Mouse (Mus musculus): ENCODE results near the gene Gm6614.
"Not testable (repeated sequence)": the region's sequence is repeated elsewhere in the genome, so short reads cannot be mapped to it uniquely, and the experiment has no call there.

Gene Gm6614

DNA sequence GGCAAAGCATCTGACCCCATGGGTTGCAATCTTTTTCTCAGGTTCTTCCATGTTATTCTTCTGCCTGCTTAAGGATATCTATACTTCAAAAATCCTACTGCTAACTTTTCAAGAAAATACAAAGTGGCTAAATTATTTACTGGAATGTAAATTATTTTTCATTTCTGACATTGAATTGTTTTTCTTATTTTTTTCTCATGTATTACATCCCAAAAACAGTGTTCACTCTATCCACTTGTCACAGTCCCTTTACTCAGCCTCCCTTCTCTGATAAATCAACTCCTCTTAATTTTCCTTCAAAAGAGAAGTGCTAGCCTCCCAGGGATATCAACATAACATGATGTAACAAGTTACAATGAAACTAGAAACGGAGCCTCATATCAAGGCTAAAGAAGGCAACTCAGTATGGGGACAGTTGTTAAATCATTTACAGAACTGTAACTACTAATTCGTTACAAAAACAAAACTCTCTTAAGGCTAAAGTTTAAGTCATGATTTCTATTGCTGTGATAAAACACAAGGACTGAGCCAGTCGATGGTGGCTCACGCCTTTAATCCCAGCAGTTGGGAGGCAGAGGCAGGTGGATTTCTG lies at the start of gene Gm6614:
TSS of gene Gm6614 (minus strand) at position 51 of the 592 bp plus-strand sequence.
- DNase-seq (ENCODE audit: extremely low spot score, low read depth, low spot score) = no peak

DNA sequence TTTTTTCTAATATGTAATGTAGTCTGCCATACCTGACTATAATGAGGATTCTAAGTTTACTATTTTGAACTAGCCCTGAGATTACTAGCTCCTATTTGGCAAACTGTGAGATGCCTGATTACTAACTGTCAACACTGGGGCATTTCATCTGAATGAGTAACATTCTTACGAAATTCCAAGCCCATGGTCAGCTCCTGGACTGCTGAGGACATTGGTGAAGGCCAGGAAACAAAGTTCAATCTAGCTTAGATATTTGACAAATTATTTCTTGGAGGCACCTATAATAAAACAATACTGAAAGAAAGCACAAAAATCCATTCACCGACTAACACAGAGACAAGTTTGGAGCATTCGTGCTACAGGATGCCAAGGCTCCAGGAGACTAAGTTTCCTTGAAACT lies 47.1 kb upstream of the Gm6614 start:
- not testable (repeated sequence) for DNase-seq (ENCODE audit: extremely low spot score, low read depth, low spot score)

DNA sequence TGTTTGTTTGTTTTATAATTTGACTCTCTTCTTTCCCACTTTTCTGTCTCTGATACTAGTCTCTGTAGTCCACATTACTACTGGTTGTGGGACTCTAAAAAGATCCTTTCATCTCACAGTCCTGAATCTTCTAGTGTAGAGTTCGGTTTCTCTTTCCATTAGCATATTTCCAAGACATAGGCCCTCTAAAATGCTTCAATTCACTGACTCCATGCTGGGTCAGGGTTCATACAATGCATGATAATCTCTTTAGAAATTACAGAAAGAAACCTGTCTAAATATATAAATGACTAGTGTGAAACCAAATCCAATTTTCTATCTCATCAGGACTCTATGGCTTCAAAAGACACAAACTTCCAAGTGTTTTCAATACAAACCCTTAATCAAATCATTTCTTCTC lies 36.5 kb upstream of the Gm6614 start:
- DNase-seq (ENCODE audit: extremely low spot score, low read depth, low spot score) = no peak

DNA sequence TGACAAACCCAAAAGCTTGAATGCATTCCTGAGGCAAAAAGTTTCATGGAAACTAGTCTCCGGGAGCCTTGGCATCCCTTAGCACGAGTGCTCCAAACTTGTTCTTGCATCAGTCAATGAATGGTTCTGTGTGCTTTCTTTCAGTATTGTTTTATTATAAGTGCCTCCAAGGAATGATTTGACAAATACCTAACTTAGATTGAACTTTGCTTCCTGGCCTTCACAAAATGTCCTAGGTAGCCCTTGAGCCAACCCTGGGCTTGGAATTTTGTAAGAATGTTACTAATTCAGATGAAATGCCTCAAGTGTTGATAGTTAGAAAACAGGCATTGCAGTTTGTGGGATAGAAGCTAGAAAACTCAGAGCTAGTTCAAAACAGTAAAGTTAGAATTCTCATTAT lies 34.5 kb upstream of the Gm6614 start:
- DNase-seq (ENCODE audit: extremely low spot score, low read depth, low spot score) = no peak

DNA sequence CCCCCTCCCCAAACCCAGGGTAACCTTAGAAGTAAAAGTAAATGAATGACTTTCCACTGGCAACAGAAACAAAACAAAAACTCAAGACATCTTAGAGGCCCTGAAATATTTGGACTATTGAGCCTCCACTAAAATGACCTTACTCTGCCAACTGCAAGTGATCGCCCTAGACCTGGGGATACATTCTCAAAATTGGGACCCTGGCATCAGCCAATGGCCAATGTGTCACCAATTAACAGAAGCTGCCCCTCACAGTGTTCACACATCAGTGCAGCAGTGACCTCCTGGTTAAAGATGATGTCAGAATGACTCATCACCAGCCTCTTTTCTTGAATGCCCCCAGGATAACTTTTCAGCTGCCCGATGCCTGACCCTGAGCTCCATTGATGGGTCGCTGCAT lies 30.7 kb upstream of the Gm6614 start:
- DNase-seq (ENCODE audit: extremely low spot score, low read depth, low spot score) = no peak

DNA sequence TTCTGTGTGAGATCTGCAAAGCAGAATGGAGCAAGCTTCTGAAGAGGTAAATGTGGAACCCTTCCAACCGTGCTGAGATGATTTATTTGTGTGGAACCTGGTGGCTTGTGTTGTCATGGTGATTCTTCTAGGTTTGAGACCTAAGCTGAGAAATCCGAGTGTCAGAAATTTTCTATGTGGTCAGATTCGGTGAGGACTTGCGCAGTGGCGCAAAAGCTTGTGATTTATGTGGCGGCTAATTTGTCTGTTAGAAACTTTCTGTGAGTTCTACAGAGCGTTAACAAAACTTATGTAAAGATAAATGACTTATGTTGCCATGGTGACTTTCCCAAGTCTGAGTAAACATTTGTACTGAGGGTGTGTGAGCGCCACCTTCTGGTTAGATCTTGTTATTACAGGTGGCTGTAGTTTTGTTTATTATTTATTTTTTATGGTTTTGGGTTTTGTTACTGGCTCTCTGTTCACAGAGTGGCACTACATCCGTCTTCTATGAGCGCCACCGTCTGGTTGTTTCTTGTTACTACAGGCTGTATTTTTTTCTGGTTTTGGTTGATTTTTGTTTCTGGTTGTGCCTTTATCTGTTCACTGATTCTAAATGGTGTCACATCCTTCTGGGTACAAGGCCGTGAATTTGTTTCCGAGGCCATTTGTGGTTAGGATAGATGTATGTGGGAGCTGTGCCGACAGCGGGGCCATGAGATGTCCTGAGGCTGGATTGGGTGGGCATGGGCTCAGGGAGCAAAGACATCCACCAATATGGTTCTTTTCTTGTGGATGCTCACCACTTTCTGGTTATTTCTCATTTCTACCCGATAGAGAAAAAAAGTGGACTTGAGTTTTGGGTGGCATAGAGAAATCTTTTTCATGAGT lies 29.3 kb upstream of the Gm6614 start:
- peak; percentile 73 for DNase-seq (ENCODE audit: extremely low spot score, low read depth, low spot score)

DNA sequence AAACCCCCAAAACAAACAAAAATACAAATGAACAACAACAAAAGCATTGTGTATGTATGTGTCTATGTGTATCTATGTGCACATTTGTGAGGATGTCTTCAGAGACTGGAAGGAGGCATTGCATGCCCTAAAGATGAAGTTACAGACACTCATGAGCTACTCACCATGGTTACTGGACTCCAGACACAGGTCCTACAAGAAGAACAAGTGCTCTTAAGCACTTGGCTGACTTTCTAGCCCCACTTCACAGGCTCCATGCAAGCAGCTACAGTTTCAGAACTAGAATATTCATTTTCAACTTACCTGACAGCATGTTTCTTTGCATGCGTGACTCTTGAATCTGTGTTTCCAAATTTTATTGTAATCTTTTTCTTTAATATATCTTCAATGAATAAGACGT lies 24.6 kb upstream of the Gm6614 start:
- DNase-seq (ENCODE audit: extremely low spot score, low read depth, low spot score) = no peak

DNA sequence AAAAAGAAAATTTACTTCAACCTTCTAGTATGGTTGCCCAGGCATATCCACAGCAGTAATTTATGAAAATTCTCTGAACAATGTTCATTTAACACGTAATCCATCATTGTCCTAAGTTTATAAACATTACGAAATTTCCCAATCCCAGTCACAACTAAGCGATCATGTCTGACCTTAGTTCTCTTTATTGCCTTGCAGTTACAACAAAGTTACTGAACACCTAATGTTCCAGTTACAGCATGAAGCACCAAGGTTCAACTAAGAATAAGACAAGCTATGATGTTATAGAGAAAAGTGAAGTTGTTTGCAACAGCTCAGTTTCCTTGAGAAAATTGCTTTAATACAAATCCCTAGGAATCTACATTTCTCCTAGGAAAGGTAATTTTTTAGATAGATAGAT lies 10.5 kb upstream of the Gm6614 start:
- no peak for DNase-seq (ENCODE audit: extremely low spot score, low read depth, low spot score)

DNA sequence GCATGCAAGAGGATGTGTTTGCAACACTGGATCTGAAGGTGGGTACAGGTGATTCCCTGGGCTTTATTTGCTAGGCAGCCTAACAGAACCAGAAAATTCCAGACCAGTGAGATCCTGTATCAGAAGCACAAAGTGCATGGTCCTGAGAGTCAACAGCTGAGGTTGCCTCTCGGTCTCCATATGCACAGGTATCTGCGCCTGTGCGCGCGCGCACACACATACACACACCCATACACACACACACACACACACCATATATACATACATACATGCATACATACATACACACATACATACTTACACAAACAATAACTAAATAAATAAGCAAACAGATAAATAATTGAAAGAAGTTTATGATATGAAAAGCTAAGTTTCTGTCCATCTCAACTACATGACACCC lies 24.4 kb downstream of the Gm6614 start:
- no peak for DNase-seq (ENCODE audit: extremely low spot score, low read depth, low spot score)

DNA sequence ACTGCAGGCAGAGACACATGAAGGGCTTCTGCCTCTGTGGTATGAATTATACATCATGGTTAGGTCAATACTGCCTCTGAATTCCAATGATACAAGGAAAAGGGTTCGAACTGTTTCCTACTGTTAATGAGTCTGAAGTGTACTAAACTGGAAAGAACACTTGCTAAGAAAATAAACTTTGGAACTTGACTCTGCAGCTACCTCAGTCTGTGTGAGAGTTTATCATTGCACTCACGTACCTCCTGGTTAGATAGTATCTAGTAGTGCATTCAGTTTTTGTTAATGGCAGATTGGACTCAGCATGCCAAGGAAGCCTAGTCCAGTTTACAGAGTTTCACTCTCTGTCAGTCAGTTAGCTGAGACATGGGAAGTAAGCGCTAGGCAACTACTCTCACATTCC lies 26.6 kb downstream of the Gm6614 start:
- no peak for DNase-seq (ENCODE audit: extremely low spot score, low read depth, low spot score)

DNA sequence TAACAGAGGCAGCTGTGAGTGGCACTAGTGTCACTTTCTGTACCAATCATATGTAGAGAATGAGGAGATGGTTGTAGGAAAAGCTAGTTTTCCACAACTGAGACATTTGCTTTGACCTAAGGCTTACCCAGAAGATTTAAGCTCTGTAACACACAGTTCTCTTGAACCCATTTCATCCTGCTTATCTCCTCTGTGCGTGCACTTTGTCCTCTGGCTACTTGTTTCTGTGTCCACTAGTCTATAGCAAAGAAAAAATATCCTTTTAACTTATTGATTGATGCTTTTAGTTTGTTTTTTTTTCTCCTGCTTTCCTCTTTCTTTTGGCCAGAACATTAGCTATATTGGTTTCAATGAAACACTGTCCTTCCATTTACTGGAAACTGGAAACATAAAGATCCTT lies 48.8 kb downstream of the Gm6614 start:
- no peak for DNase-seq (ENCODE audit: extremely low spot score, low read depth, low spot score)

DNA sequence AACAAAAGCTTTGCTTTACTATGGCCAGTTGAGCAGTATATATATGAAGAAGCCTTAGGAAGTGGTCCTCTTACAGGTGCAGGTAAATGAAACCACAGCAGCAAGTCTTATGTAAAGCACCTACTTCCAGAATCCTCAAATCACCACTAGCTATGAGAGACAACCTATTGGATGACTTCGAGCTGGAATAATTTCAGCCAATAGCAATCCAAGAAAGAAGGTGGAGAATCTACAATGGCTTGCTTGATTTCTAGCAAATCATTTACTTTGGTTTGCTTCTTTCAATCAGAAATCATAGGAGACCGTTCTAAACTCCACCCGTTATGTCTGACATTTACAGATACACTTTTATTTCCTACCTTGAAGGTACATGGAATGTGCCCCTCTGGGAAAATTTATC lies 49.4 kb downstream of the Gm6614 start:
- no peak for DNase-seq (ENCODE audit: extremely low spot score, low read depth, low spot score)

DNA sequence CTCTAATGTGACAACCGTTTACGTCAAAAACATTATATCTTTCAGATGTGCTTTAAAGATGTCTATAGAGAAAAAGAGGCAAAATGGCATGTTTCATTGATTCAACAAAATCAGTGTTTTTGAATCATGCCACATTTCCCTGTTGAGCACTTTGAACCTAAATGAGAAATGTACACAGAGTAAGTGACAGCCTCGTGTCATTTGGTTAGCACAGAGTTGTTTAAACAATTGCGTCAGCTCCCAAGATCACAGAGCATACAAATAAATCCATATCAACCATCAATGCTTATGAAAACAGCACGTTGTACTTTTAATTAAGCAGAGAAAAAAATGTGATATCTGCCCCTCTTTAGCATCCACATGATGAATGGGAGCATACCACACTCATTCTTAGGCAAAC lies 50.7 kb downstream of the Gm6614 start:
- DNase-seq (ENCODE audit: extremely low spot score, low read depth, low spot score) = no peak

DNA sequence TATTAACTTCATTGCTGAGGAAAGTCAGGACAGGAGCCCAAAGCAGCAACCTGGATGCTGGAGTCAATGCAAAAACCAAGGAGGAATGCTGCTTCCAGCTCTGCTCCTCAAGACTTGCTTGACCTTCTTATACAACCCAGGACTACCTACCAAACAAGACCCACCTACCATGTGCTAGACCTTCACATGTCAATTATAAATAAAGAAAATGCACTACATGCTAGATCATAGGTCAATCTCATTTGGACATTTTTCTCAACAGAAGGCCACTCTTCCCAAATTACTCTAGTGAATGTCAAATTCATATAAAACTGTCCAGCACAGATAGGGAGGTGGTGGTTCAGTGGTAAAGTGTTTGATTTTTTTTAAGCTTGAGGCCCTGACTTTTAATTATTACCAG lies 64.4 kb downstream of the Gm6614 start, which contains the start of gene Slco1a1:
TSS of gene Slco1a1 (minus strand) at position 101 of the 400 bp plus-strand sequence.
- no peak for DNase-seq (ENCODE audit: extremely low spot score, low read depth, low spot score)

DNA sequence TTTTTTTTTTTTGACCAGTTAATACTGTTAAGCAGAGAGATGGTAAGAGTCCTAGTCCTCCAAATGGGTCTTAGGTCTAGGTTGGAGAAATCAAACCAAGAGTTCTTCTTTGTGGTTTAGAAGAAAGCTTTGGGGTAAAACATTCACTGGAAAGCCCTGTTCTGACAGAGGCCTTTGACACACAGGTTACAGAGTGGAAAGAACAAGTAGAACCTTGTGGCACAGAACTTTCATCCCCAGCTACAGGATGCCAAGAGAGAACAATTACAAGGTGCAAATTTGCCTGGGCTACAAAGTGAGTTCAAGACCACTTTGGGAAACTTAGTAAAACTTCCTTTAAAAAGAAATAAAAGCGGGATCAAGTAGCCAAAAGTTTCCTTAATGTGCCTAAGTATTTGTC lies 70.8 kb downstream of the Gm6614 start:
- no peak for DNase-seq (ENCODE audit: extremely low spot score, low read depth, low spot score)
